Mouse (Mus musculus): ENCODE results near the gene Strn.

- TF ChIP-seq CTCF (IDR thresholded peaks at IDR 0.05; ENCODE audit: control insufficient read depth, insufficient read depth, low read length) (no peak), POLR2A (IDR thresholded peaks at IDR 0.05; ENCODE audit: borderline replicate concordance, control insufficient read depth, low read depth, low read length) (no peak)
These were observed 99.9 kb downstream of the Strn start for GRCm38 (mm10) chr17:78637140-78637539.
